In the genomic region with DNA sequence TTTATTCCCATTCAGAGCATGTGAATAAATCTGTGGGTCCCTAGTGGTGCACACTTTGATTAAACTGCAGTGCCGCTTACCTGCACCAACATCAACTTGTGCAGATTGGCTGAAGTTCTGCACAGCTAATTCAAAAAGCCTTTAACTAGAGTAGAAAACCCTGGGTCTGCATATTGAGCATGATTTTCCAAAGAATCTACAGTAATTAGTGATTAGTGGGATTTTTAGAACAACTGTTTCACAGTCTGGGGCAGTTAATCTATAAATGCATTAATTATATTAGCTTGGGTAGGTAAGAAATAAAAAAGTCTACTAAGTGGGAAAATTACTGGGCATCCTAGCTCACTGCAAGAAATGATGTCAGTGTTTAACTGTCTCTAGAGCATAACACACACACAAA, we compare ENCODE assay signal across 29 mouse cellular contexts.
"Had no signal": no experiment of that assay in that cellular context is flagged by ENCODE, and none has a peak within 500 bp of the region (broad histone marks: within the 10 kb centered on the region; RNA-seq: fewer than 3 reads in every experiment).

No protein-coding gene starts in this region.

- DNase-seq: gastrocnemius, adult 2 months; gastrocnemius, postnatal 10 days; gastrocnemius, postnatal 25 days; heart, adult 2 months; heart, postnatal 14 days; heart, postnatal 36 days; kidney, adult 18-20 months; kidney, adult 8-10 months; kidney, postnatal 10 days; kidney, postnatal 25 days; kidney, postnatal 4 days; liver; liver, embryonic 13.5 days; liver, postnatal 0 days had no signal

- H3K9me3 ChIP-seq: heart, embryonic 13.5 days; heart, embryonic 15.5 days; hindbrain, embryonic 12.5 days; intestine, embryonic 15.5 days; limb, embryonic 10.5 days; limb, embryonic 12.5 days; liver, embryonic 13.5 days; liver, embryonic 15.5 days had no signal

- H3K27me3 ChIP-seq: heart, embryonic 13.5 days; heart, embryonic 15.5 days; hindbrain, embryonic 12.5 days; intestine, embryonic 15.5 days; limb, embryonic 12.5 days; liver, embryonic 13.5 days; liver, embryonic 15.5 days had no signal

- H3K36me3 ChIP-seq: heart, embryonic 13.5 days; heart, embryonic 15.5 days; hindbrain, embryonic 12.5 days; intestine, embryonic 15.5 days; limb, embryonic 10.5 days; limb, embryonic 12.5 days; liver, embryonic 13.5 days; liver, embryonic 15.5 days had no signal

- H3K4me1 ChIP-seq: heart, embryonic 13.5 days; heart, embryonic 15.5 days; hindbrain, embryonic 12.5 days; intestine, embryonic 15.5 days; limb, embryonic 10.5 days; limb, embryonic 12.5 days; liver, embryonic 13.5 days; liver, embryonic 15.5 days had no signal

- ATAC-seq: hindbrain, embryonic 16.5 days; inflammation-experienced regulatory T-cells, adult 6 months; intestine, embryonic 15.5 days; intestine, postnatal 0 days; liver, postnatal 0 days had no signal

- H3K4me3 ChIP-seq: gastrocnemius, adult 2 months; heart, adult 2 months; heart, embryonic 13.5 days; heart, embryonic 15.5 days; hindbrain, embryonic 12.5 days; intestine, embryonic 15.5 days; layer of hippocampus, adult 2 months; left cerebral cortex, adult 2 months; limb, embryonic 10.5 days; limb, embryonic 12.5 days; liver, embryonic 13.5 days; liver, embryonic 15.5 days had no signal

- H3K4me2 ChIP-seq: heart, embryonic 11.5 days; heart, embryonic 13.5 days; heart, embryonic 15.5 days; hindbrain, embryonic 12.5 days; hindbrain, embryonic 14.5 days; intestine, embryonic 15.5 days; limb, embryonic 12.5 days; liver, embryonic 11.5 days; liver, embryonic 13.5 days; liver, embryonic 15.5 days had no signal

- H3K27ac ChIP-seq: gastrocnemius, adult 2 months; heart, adult 2 months; heart, embryonic 13.5 days; heart, embryonic 15.5 days; hindbrain, embryonic 12.5 days; hindbrain, embryonic 14.5 days; intestine, embryonic 15.5 days; layer of hippocampus, adult 2 months; left cerebral cortex, adult 2 months; limb, embryonic 10.5 days; limb, embryonic 12.5 days; liver, embryonic 13.5 days; liver, embryonic 15.5 days had no signal

- H3K9ac ChIP-seq: heart, embryonic 13.5 days; heart, embryonic 15.5 days; hindbrain, embryonic 12.5 days; hindbrain, embryonic 14.5 days; intestine, embryonic 15.5 days; limb, embryonic 12.5 days; liver, embryonic 13.5 days; liver, embryonic 15.5 days; liver, postnatal 0 days had no signal
